Mouse (Mus musculus) gastrocnemius, postnatal 4 days (tissue): ENCODE results near the gene Frmd4a. TPM values are rescaled to one million over a fixed set of nuclear protein-coding genes. Genes with fewer than 3 reads are reported as not detected.

Experiments
- DNase-seq, 2 experiments: peaks; one replicate each; pipeline ENCODE4 v3.0.0; 2021 to 2022; ENCODE audit warnings: low spot score in 2 of 2, mixed read lengths in 2 of 2
- total RNA-seq, 2 experiments: library from RNA; stranded (reverse); gene quantifications; 2 replicates each; pipeline ENCODE4 v1.2.3; 2021

Gene Frmd4a
- total RNA-seq, 2 experiments from 2014 or later: 32.9 to 38.0 TPM

DNA sequence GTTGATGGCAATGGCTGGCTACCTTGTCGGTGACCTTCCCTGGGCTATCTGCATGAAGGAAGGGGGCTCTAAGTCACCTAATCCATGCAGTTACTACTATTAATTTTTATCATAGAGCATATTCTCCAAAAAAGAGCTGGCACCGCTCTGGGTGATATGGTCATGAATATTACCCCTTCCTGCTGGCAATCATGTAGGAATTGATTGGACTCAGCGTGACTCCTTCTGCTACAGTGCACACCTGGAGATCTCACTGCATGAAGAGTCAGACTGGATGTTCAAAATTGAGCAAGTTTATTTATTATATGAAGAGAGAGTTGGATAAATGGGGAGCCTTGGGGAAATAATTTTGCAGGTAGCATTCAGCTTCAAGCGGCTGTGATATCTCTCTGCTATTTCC is 113.7 kb downstream of the Frmd4a start:
- no peak for DNase-seq

GRCm38 (mm10) chr2:4137493-4137892 is 120.0 kb downstream of the Frmd4a start:
- DNase-seq: no peak

GRCm38 (mm10) chr2:4142221-4142950 is 124.9 kb downstream of the Frmd4a start:
- no peak for DNase-seq

GRCm38 (mm10) chr2:4144424-4144823 is 126.9 kb downstream of the Frmd4a start:
- no peak for DNase-seq

GRCm38 (mm10) chr2:4152521-4153040 is 135.1 kb downstream of the Frmd4a start:
- no peak for DNase-seq

GRCm38 (mm10) chr2:4153131-4153631 is 135.7 kb downstream of the Frmd4a start:
- peak in 1 of 2 experiments; percentile 21 for DNase-seq

DNA sequence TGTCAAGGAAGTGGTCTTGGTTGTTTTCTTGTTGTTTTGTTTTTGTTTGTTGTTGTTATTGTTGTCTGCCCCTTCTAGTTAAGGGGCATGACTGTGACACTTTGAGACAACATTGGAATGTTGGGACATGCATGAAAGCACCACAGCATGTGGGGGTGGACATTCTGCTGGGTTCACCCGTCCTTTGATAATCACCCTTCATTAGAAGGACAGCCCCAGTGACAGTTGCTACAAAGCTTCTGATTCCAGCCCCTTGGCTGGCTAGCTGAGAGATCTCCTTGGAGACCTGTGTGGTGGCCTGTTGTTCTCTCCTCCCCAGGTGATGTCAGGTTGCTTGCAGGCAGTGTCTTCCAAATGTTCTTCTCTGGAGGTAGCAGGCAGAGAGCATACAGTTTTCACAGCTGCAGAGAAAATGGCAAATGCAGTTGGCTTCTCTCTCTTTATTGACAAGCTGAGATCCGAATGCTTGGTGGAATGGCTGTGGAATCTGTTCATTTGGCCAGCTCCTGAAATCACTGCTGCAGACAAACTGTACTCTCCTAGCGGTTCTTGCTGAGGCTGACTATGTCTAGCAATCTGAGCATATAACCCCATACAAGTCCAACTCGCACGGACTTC is 136.6 kb downstream of the Frmd4a start:
- no peak for DNase-seq

GRCm38 (mm10) chr2:4154654-4155047 is 137.1 kb downstream of the Frmd4a start:
- no peak for DNase-seq

GRCm38 (mm10) chr2:4155406-4155805 is 137.9 kb downstream of the Frmd4a start:
- DNase-seq: no peak

- DNase-seq: no peak
Measured at GRCm38 (mm10) chr2:4156511-4156910, 139.0 kb downstream of the Frmd4a start.

DNA sequence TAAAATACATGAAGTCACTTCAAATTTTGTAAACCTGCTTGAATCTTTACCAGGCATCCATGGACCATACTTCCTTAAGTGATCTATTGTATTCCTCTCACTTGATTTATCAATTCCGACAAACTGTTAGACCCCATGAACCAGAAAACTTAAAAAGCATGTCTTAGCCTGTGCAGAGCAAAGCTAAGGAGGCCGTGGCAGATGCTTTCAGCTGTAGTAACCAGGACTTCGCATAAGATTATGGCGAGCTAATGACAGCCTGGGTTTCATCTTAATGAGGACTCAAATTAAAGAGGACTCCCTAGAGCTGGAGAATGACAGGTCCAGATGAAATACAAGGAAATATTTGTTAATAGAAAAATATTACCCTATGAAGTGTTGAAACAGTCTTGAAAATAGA is 139.9 kb downstream of the Frmd4a start:
- DNase-seq: no peak

GRCm38 (mm10) chr2:4159574-4160203 is 142.2 kb downstream of the Frmd4a start:
- DNase-seq: no peak

- no peak for DNase-seq
Measured at GRCm38 (mm10) chr2:4166191-4166590, 148.7 kb downstream of the Frmd4a start.

GRCm38 (mm10) chr2:4167131-4167530 is 149.6 kb downstream of the Frmd4a start:
- no peak for DNase-seq

GRCm38 (mm10) chr2:4169726-4170125 is 152.2 kb downstream of the Frmd4a start:
- DNase-seq: no peak

- DNase-seq: no peak
Measured at GRCm38 (mm10) chr2:4170189-4170588, 152.7 kb downstream of the Frmd4a start.

DNA sequence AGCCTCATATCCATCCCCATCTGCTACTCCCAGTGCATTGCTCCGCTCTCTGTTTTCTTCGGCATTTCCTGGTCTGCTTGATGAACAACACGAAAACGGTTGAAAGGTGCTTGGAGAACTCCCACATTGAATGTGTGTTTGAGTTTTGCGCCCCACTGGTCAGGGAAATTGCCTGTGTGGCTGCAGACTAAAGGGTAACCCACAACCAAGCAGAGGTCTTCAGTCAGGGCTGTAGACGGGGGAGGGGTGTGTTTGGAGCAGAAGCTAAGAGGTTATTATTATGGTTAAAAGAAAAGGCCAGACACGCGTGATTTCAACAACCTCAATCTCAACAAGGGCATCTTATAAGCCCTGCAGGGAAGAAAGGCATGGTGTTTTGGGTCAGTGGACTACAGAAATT is 167.5 kb downstream of the Frmd4a start:
- DNase-seq: no peak

GRCm38 (mm10) chr2:4187521-4187920 is 170.0 kb downstream of the Frmd4a start:
- no peak for DNase-seq

- DNase-seq: no peak
Measured at GRCm38 (mm10) chr2:4188303-4188702, 170.8 kb downstream of the Frmd4a start.

DNA sequence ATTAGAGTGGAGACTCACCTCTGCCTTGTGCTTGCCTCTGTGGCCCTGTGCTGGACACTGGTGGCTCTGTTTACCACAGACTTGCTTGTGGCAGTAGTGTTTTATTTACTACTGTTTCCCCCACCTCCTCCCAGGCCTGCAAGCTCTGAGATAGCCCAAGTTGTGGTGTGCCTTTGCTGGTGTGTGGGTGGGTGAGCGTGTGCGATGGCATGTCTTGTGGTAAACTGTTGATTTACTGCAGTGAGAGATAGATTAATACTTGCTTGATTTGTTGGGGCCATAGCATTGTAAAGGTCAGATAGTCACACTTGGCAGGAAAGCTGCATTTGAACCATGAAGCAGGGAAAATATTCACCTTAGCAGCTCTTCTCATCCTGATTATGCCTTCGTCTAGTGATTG is 172.8 kb downstream of the Frmd4a start:
- no peak for DNase-seq

DNA sequence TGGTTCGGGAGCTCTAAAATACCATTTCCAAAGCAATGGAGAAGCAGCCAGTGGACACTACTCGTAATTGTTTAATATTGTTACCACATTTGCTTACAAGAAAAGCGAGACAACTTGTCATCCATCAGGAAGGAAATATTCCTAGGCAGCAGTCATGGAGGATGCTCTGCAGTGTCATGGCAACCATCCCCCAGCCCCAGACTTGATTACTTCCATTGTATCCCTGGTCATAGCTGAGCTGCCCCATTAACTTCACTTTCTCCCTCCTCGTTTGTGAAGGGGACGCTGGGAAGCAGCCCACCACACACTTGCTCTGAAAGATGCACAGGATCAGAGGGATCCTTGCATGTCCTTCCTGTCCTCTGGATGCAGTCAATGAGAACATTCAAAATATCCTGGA is 173.5 kb downstream of the Frmd4a start:
- no peak for DNase-seq

- no peak for DNase-seq
Measured at GRCm38 (mm10) chr2:4193206-4193605, 175.7 kb downstream of the Frmd4a start.
